8 mouse cellular contexts compared by ENCODE assay signal in the genomic region with DNA sequence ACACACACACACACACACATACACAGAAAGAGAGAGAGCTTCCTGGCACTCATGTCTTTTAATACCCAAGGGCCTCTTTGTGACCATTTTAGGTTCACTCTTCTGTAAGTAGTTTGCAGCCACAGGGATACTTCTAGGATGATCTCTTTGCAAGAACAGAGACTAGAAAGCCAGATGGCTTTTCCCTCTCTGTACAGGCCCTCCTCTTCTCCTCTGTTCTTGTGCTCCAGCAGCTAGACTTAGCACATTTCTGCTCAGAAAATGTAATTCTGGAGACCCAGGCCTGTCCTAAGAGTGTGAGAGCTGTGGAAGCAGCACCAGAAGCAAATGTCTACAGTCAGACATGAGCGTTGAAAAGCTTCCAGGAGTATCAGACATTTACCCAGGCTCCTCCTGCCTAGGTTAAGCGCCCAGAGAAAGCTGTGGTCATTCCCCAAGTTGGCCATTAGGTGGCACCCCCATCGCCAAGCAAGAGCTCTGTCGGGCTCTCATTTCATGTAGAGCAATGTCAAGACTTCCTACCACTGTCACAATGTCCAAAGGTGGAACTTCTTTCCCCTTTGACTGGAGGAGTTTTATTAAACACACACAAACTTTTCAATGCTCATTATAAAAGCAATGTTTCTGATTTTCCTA. TPM values are rescaled to one million over a fixed set of nuclear protein-coding genes. Genes with fewer than 3 reads are reported as not detected.
DNase-seq lines count a peak whose midpoint lies in the region; ATAC-seq and TF ChIP-seq lines count a peak whose summit lies in the region.

No protein-coding gene starts in this region.

- peak; percentile 51 for DNase-seq in T-cell, adult 2 months (ENCODE audit: low spot score)
- peak; percentile 86 to 87 for DNase-seq in cerebellum, postnatal 14 days
- DNase-seq in frontal cortex, postnatal 36 days (ENCODE audit: low spot score in 2 of 2): peak; percentile 78 to 84
- DNase-seq in hindbrain, postnatal 0 days (ENCODE audit: low spot score): peak; percentile 89
- DNase-seq in left cerebral cortex, adult 11 months (ENCODE audit: low spot score): peak; percentile 63
- peak; percentile 83 to 86 for DNase-seq in right cerebral cortex, postnatal 10 days (ENCODE audit: low spot score in 2 of 2)
- DNase-seq in urinary bladder, postnatal 10 days (ENCODE audit: low spot score): peak; percentile 22

- H3K27me3 ChIP-seq in hindbrain, postnatal 0 days (ENCODE audit: insufficient read depth, low read length): no peaks in the 10 kb centered on the region

- H3K4me3 ChIP-seq in hindbrain, postnatal 0 days (ENCODE audit: low read length): no peak overlapping the region

- WGBS in hindbrain, postnatal 0 days: 15% methylated on average over 4 of the region's 4 CpGs

- no peak overlapping the region for H3K9ac ChIP-seq in hindbrain, postnatal 0 days (replicated peaks; ENCODE audit: low read length)

- TF ChIP-seq CTCF in hindbrain, postnatal 0 days (IDR thresholded peaks at IDR 0.05; ENCODE audit: low read depth): peak; percentile 90

- no peak overlapping the region for H3K27ac ChIP-seq in hindbrain, postnatal 0 days

- ATAC-seq in hindbrain, postnatal 0 days: peak; percentile 85
- peak; percentile 94 for ATAC-seq in megakaryocyte, adult 5-6 weeks (ENCODE audit: poor library complexity, severe bottlenecking)

- H3K9me3 ChIP-seq in hindbrain, postnatal 0 days (ENCODE audit: low read length): no peaks in the 10 kb centered on the region

- no peaks in the 10 kb centered on the region for H3K4me1 ChIP-seq in hindbrain, postnatal 0 days (ENCODE audit: insufficient read depth, low read length)

- no peak overlapping the region for H3K4me2 ChIP-seq in hindbrain, postnatal 0 days (ENCODE audit: low read depth, low read length)

- H3K36me3 ChIP-seq in hindbrain, postnatal 0 days (ENCODE audit: insufficient read depth, low read length): no peaks in the 10 kb centered on the region

RNA-seq across cellular contexts. Expression of gene Cwc15, which starts 23.1 kb away (rescaled TPM):
- 24.4 and 36.8 TPM in 2 replicates for total RNA-seq in hindbrain, postnatal 0 days (2014; rRNA removed)
- polyA plus RNA-seq in hindbrain, postnatal 0 days (2015; fragmentation: Nextera tagmentation; extraction: Ambion mirVana): 139 and 151 TPM in 2 replicates
- 232 and 247 TPM in 2 replicates for total RNA-seq in megakaryocyte, adult 5-6 weeks (2015)
- total RNA-seq in megakaryocyte, adult 5-6 weeks (2017): 323 and 364 TPM in 2 replicates

RNA-seq across cellular contexts. Expression of gene Kdm4d, which starts 23.2 kb away (rescaled TPM):
- 2.1 and 2.6 TPM in 2 replicates for total RNA-seq in hindbrain, postnatal 0 days (2014; rRNA removed)
- polyA plus RNA-seq in hindbrain, postnatal 0 days (2015; fragmentation: Nextera tagmentation; extraction: Ambion mirVana): 2.0 TPM in 2 replicates
- total RNA-seq in megakaryocyte, adult 5-6 weeks (2015): not detected in 2 replicates
- total RNA-seq in megakaryocyte, adult 5-6 weeks (2017): 0.18 TPM in 1 of 2 replicates, not detected in the other

Comparison
In these comparisons a context has a peak if more than half of its experiments do, and no peak if none do; other contexts are left out.
1. DNase-seq: peak in every context shown above with its lines; median percentile 89 in hindbrain, postnatal 0 days; 86 in cerebellum, postnatal 14 days; 84 in right cerebral cortex, postnatal 10 days; 81 in frontal cortex, postnatal 36 days; 63 in left cerebral cortex, adult 11 months; 51 in T-cell, adult 2 months; 22 in urinary bladder, postnatal 10 days.